Mouse (Mus musculus) spleen, adult 2 months (tissue): ENCODE measurements at regions not wholly inside any gene's neighbourhood (a gene's known extent, or its start where the extent isn't known, plus 50 kb on each side); places are given as distances from the start of the nearest gene placed in this dataset.

ENCODE experiments used
- CTCF ChIP-seq: fragments of 200-500 bp; IDR thresholded peaks from 2 replicates; pipeline ENCODE4 v1.5.1; 2011; ENCODE audit warnings: mild to moderate bottlenecking, inconsistent platforms; ENCODE audit not compliant: insufficient read depth, insufficient read length, insufficient replicate concordance; ENCODE audit errors: extremely low read depth
- POLR2A ChIP-seq: fragments of 200-500 bp; IDR thresholded peaks from 2 replicates; pipeline ENCODE4 v1.6.1; 2011; ENCODE audit warnings: low read depth, low read length, inconsistent platforms

DNA sequence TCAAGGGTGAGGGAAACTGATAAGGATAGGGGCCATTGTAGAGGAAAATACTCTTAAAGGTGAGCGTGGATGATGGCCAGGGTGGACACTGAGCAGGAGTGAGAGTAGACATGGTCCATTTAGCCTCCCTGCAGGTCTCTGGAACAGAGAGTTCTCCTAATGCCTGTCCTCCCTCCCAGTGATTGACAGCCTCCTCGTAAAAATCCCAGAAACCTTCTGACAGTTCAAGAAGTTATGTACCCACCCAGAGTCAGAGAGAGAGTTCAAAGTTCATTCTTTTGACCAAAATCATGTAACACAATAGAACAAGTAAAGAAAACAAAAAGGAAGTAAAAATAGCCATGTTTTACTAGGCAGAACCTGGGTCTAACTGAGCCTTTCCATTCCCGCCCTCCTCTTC, 64.5 kb upstream of the Nt5e start:
- no peak for TF ChIP-seq CTCF
- no peak for TF ChIP-seq POLR2A
